In genomic region chr6:126962709-126963108, GRCm38 (mm10) we compare ENCODE assay signal across 31 mouse cellular contexts. TPM values are rescaled to one million over a fixed set of nuclear protein-coding genes. Genes with fewer than 3 reads are reported as not detected.
DNase-seq lines count a peak whose midpoint lies in the region; ATAC-seq and TF ChIP-seq lines count a peak whose summit lies in the region.
"Had no signal": no experiment of that assay in that cellular context is flagged by ENCODE, and none has a peak within 500 bp of the region (broad histone marks: within the 10 kb centered on the region; RNA-seq: fewer than 3 reads in every experiment).

No protein-coding gene starts in this region.

- 50% methylated on average over 5 of the region's 5 CpGs for WGBS in liver, embryonic 11.5 days
- 30% methylated on average over 5 of the region's 5 CpGs for WGBS in liver, embryonic 12.5 days (ENCODE audit: insufficient replicate concordance)
- 89% methylated on average over 5 of the region's 5 CpGs for WGBS in hindbrain, embryonic 14.5 days
- 86% methylated on average over 5 of the region's 5 CpGs for WGBS in limb, embryonic 10.5 days

- peak; percentile 71 to 83 for TF ChIP-seq EP300 in MEL (IDR thresholded peaks at IDR 0.05; ENCODE audit: low read depth in 1 of 2, low read length in 2 of 2)

- no peak for TF ChIP-seq RAD21 in MEL (IDR thresholded peaks at IDR 0.05; ENCODE audit: low read depth, low read length)

- TF ChIP-seq CTCF in MEL (IDR thresholded peaks at IDR 0.05 in 2 of 3, conservative IDR thresholded peaks at IDR 0.05 in 1 of 3; ENCODE audit: control insufficient read depth in 1 of 3, insufficient read depth in 1 of 3, low read depth in 2 of 3, low read length in 3 of 3, poor library complexity in 1 of 3, severe bottlenecking in 1 of 3) = no peak

- no peak for DNase-seq in liver, embryonic 11.5 days (ENCODE audit: low spot score)
- peak; percentile 96 for DNase-seq in 416B (ENCODE audit: low read depth)
- peak; percentile 58 for DNase-seq in MEL (ENCODE audit: low read depth, low spot score)
- DNase-seq in NIH3T3 (ENCODE audit: low read depth) = peak; percentile 24
- DNase-seq in hindbrain, embryonic 14.5 days (ENCODE audit: low spot score) = no peak
- no peak for DNase-seq in limb, embryonic 10.5 days (ENCODE audit: low spot score)
- DNase-seq: adrenal gland, adult 2 months; adrenal gland, postnatal 10 days; adrenal gland, postnatal 25 days; B cell, adult 2 months; cerebellum, adult 11 months; cerebellum, adult 18-20 months; cerebellum, adult 8-10 months; cerebellum, adult 9-11 months; cerebellum, postnatal 14 days; cerebellum, postnatal 36 days; embryo, embryonic 11 days had no signal

- TF ChIP-seq POLR2A in MEL (IDR thresholded peaks at IDR 0.05; ENCODE audit: control insufficient read depth in 1 of 2, insufficient read depth in 1 of 2, low read depth in 1 of 2, low read length in 2 of 2, poor library complexity in 1 of 2) = no peak

- 0 out of 2 replicates have a peak, but pooled peaks have one; percentile 56 for ATAC-seq in liver, embryonic 11.5 days (replicated peaks; ENCODE audit: low FRiP score)
- no peak for ATAC-seq in liver, embryonic 12.5 days
- no peak for ATAC-seq in hindbrain, embryonic 14.5 days (ENCODE audit: low FRiP score)
- ATAC-seq: CD4-positive, CD25-positive, alpha-beta regulatory T cell, adult 4 months; forebrain, embryonic 14.5 days; forebrain, embryonic 16.5 days had no signal

- no peaks in the 10 kb centered on the region for H3K9me3 ChIP-seq in liver, embryonic 11.5 days (ENCODE audit: control insufficient read depth, low read length)
- H3K9me3 ChIP-seq in liver, embryonic 12.5 days (replicated peaks) = no peaks in the 10 kb centered on the region
- H3K9me3 ChIP-seq in MEL (replicated peaks; ENCODE audit: insufficient read depth, low read length) = no peaks in the 10 kb centered on the region
- H3K9me3 ChIP-seq in hindbrain, embryonic 14.5 days (ENCODE audit: control insufficient read depth, low read length) = no peaks in the 10 kb centered on the region
- no peaks in the 10 kb centered on the region for H3K9me3 ChIP-seq in limb, embryonic 10.5 days (replicated peaks)
- H3K9me3 ChIP-seq: embryonic facial prominence, embryonic 13.5 days; embryonic facial prominence, embryonic 15.5 days; forebrain, embryonic 10.5 days; forebrain, embryonic 12.5 days; G1E had no signal

- no peaks in the 10 kb centered on the region; the same call in 1 of the 2 replicates for H3K4me1 ChIP-seq in liver, embryonic 11.5 days (replicated peaks; ENCODE audit: control insufficient read depth, insufficient read depth, low read length)
- H3K4me1 ChIP-seq in liver, embryonic 12.5 days = 0 out of 2 replicates have a peak, but pooled peaks cover 3% of the 10 kb centered on the region
- H3K4me1 ChIP-seq in MEL (ENCODE audit: control insufficient read depth in 1 of 2, insufficient read depth in 2 of 2, low read length in 2 of 2) = peaks cover 0 to 3% of the 10 kb centered on the region in 2 experiments; a peak in 2 of 4 replicates
- H3K4me1 ChIP-seq in hindbrain, embryonic 14.5 days (replicated peaks; ENCODE audit: control insufficient read depth, insufficient read depth, low read length) = no peaks in the 10 kb centered on the region
- no peaks in the 10 kb centered on the region for H3K4me1 ChIP-seq in limb, embryonic 10.5 days
- H3K4me1 ChIP-seq: embryonic facial prominence, embryonic 13.5 days; forebrain, embryonic 10.5 days; forebrain, embryonic 12.5 days had no signal

- no peak overlapping the region for H3K4me2 ChIP-seq in liver, embryonic 11.5 days
- H3K4me2 ChIP-seq in liver, embryonic 12.5 days = no peak overlapping the region
- no peak overlapping the region for H3K4me2 ChIP-seq in hindbrain, embryonic 14.5 days (replicated peaks)
- H3K4me2 ChIP-seq: embryonic facial prominence, embryonic 13.5 days; embryonic facial prominence, embryonic 15.5 days; forebrain, embryonic 12.5 days had no signal

- H3K79me2 ChIP-seq in MEL (ENCODE audit: control insufficient read depth, insufficient read depth, low read length, poor library complexity) = no peaks in the 10 kb centered on the region

- no peaks in the 10 kb centered on the region for H3K27me3 ChIP-seq in liver, embryonic 11.5 days (replicated peaks; ENCODE audit: control insufficient read depth, insufficient read depth, low read length)
- no peaks in the 10 kb centered on the region for H3K27me3 ChIP-seq in liver, embryonic 12.5 days (replicated peaks)
- H3K27me3 ChIP-seq in MEL (ENCODE audit: control insufficient read depth in 1 of 2, insufficient read depth in 2 of 2, low read length in 2 of 2) = no peaks in the 10 kb centered on the region
- no peaks in the 10 kb centered on the region for H3K27me3 ChIP-seq in hindbrain, embryonic 14.5 days (ENCODE audit: control insufficient read depth, insufficient read depth, low read length)
- no peaks in the 10 kb centered on the region for H3K27me3 ChIP-seq in limb, embryonic 10.5 days (ENCODE audit: low read depth, poor library complexity, severe bottlenecking)
- H3K27me3 ChIP-seq: CH12.LX; embryonic facial prominence, embryonic 13.5 days; embryonic facial prominence, embryonic 15.5 days; forebrain, embryonic 12.5 days had no signal

- H3K9ac ChIP-seq in liver, embryonic 11.5 days (ENCODE audit: low read depth, low read length) = no peak overlapping the region
- H3K9ac ChIP-seq in liver, embryonic 12.5 days = no peak overlapping the region
- H3K9ac ChIP-seq in MEL (ENCODE audit: control insufficient read depth, low read depth, low read length, poor library complexity, severe bottlenecking) = peak overlapping the region; percentile 30
- H3K9ac ChIP-seq in hindbrain, embryonic 14.5 days = no peak overlapping the region
- H3K9ac ChIP-seq: embryonic facial prominence, embryonic 13.5 days; embryonic facial prominence, embryonic 15.5 days; forebrain, embryonic 12.5 days had no signal

- H3K4me3 ChIP-seq in liver, embryonic 11.5 days (ENCODE audit: low read depth, low read length) = no peak overlapping the region
- H3K4me3 ChIP-seq in liver, embryonic 12.5 days = no peak overlapping the region
- no peak overlapping the region for H3K4me3 ChIP-seq in MEL (ENCODE audit: control insufficient read depth in 1 of 2, insufficient read depth in 1 of 2, low read depth in 2 of 2, low read length in 2 of 2)
- H3K4me3 ChIP-seq in hindbrain, embryonic 14.5 days (replicated peaks; ENCODE audit: low read length) = no peak overlapping the region
- H3K4me3 ChIP-seq in limb, embryonic 10.5 days = no peak overlapping the region
- H3K4me3 ChIP-seq: embryonic facial prominence, embryonic 13.5 days; embryonic facial prominence, embryonic 15.5 days; erythroblast, embryonic 14.5 days; forebrain, embryonic 10.5 days; forebrain, embryonic 12.5 days had no signal

- no peak overlapping the region for H3K27ac ChIP-seq in liver, embryonic 11.5 days (ENCODE audit: low read depth, low read length)
- no peak overlapping the region for H3K27ac ChIP-seq in liver, embryonic 12.5 days
- peak overlapping the region; percentile 83 for H3K27ac ChIP-seq in MEL (ENCODE audit: control insufficient read depth, low read depth, low read length)
- no peak overlapping the region for H3K27ac ChIP-seq in hindbrain, embryonic 14.5 days
- H3K27ac ChIP-seq in limb, embryonic 10.5 days = no peak overlapping the region
- H3K27ac ChIP-seq: embryonic facial prominence, embryonic 13.5 days; embryonic facial prominence, embryonic 15.5 days; forebrain, embryonic 10.5 days; forebrain, embryonic 12.5 days had no signal

- no peaks in the 10 kb centered on the region for H3K36me3 ChIP-seq in liver, embryonic 11.5 days (ENCODE audit: control insufficient read depth, insufficient read depth, low read length)
- peaks cover 43% of the 10 kb centered on the region for H3K36me3 ChIP-seq in liver, embryonic 12.5 days
- H3K36me3 ChIP-seq in MEL (ENCODE audit: control insufficient read depth in 1 of 2, insufficient read depth in 2 of 2, low read length in 2 of 2) = peaks cover 3 to 8% of the 10 kb centered on the region in 2 experiments
- H3K36me3 ChIP-seq in hindbrain, embryonic 14.5 days (replicated peaks; ENCODE audit: control insufficient read depth, insufficient read depth) = peaks cover 57% of the 10 kb centered on the region
- peaks cover 3% of the 10 kb centered on the region; the same call in 1 of the 2 replicates for H3K36me3 ChIP-seq in limb, embryonic 10.5 days

RNA-seq across cellular contexts. Expression of gene D6Wsu163e, which starts 22.9 kb away (rescaled TPM):
- 20.9 and 27.1 TPM in 2 replicates for polyA plus RNA-seq in liver, embryonic 11.5 days (2014; fragmentation: Nextera tagmentation; extraction: Ambion mirVana)
- polyA plus RNA-seq in liver, embryonic 12.5 days (2016; fragmentation: Nextera tagmentation; extraction: Ambion mirVana) = 19.9 and 21.1 TPM in 2 replicates
- 31.4 and 36.6 TPM in 2 replicates for total RNA-seq in MEL (2012; rRNA removed)
- polyA plus RNA-seq in MEL (2012; ENCODE audit: insufficient read depth in 1 of 2, insufficient read length in 2 of 2, low read depth in 1 of 2, low replicate concordance in 2 of 2, missing spikeins in 1 of 2) = 10 to 100 TPM in 1 of 2 experiments, not detected in 1; 28.4 TPM
- 32.5 and 35.4 TPM in 2 replicates for polyA plus RNA-seq in hindbrain, embryonic 14.5 days (2014; fragmentation: Nextera tagmentation; extraction: Ambion mirVana)
- polyA plus RNA-seq in limb, embryonic 10.5 days (2016; fragmentation: Nextera tagmentation; extraction: Ambion mirVana) = 10.8 and 14.9 TPM in 2 replicates

RNA-seq across cellular contexts. Expression of gene Rad51ap1, which starts 23.3 kb away (rescaled TPM):
- polyA plus RNA-seq in liver, embryonic 11.5 days (2014; fragmentation: Nextera tagmentation; extraction: Ambion mirVana) = 85.7 and 95.3 TPM in 2 replicates
- polyA plus RNA-seq in liver, embryonic 12.5 days (2016; fragmentation: Nextera tagmentation; extraction: Ambion mirVana) = 63.3 and 67.5 TPM in 2 replicates
- 52.8 and 55.2 TPM in 2 replicates for total RNA-seq in MEL (2012; rRNA removed)
- 100 to 1,000 TPM in 1 of 2 experiments, not detected in 1; 108 TPM for polyA plus RNA-seq in MEL (2012; ENCODE audit: insufficient read depth in 1 of 2, insufficient read length in 2 of 2, low read depth in 1 of 2, low replicate concordance in 2 of 2, missing spikeins in 1 of 2)
- 15.3 and 17.6 TPM in 2 replicates for polyA plus RNA-seq in hindbrain, embryonic 14.5 days (2014; fragmentation: Nextera tagmentation; extraction: Ambion mirVana)
- polyA plus RNA-seq in limb, embryonic 10.5 days (2016; fragmentation: Nextera tagmentation; extraction: Ambion mirVana) = 81.2 and 90.7 TPM in 2 replicates

RNA-seq across cellular contexts. Expression of gene Dyrk4, which starts 41.1 kb away (rescaled TPM):
- not detected in 2 replicates for polyA plus RNA-seq in liver, embryonic 11.5 days (2014; fragmentation: Nextera tagmentation; extraction: Ambion mirVana)
- polyA plus RNA-seq in liver, embryonic 12.5 days (2016; fragmentation: Nextera tagmentation; extraction: Ambion mirVana) = not detected in 2 replicates
- not detected in 2 replicates for total RNA-seq in MEL (2012; rRNA removed)
- polyA plus RNA-seq in MEL (2012; ENCODE audit: insufficient read depth in 1 of 2, insufficient read length in 2 of 2, low read depth in 1 of 2, low replicate concordance in 2 of 2, missing spikeins in 1 of 2) = under 1 TPM in 1 of 2 experiments, not detected in 1; 0.08 TPM
- 0.09 and 0.12 TPM in 2 replicates for polyA plus RNA-seq in hindbrain, embryonic 14.5 days (2014; fragmentation: Nextera tagmentation; extraction: Ambion mirVana)
- polyA plus RNA-seq in limb, embryonic 10.5 days (2016; fragmentation: Nextera tagmentation; extraction: Ambion mirVana) = not detected in 2 replicates
- total RNA-seq: adrenal gland, adult 2 months; adrenal gland, postnatal 25 days; adrenal gland, postnatal 4 days; common myeloid progenitor, adult 5-6 weeks; G1E had no signal
- polyA plus RNA-seq: adrenal gland, adult 2 months; brain, embryonic 14.5 days; erythroblast, embryonic 14.5 days; forebrain, embryonic 12.5 days; forebrain, embryonic 14.5 days; forebrain, embryonic 16.5 days; G1E had no signal

RNA-seq across cellular contexts. Expression of gene Fgf6, which starts 52.7 kb away (rescaled TPM):
- 0.08 TPM in 1 of 2 replicates, not detected in the other for polyA plus RNA-seq in liver, embryonic 11.5 days (2014; fragmentation: Nextera tagmentation; extraction: Ambion mirVana)
- not detected in 2 replicates for polyA plus RNA-seq in liver, embryonic 12.5 days (2016; fragmentation: Nextera tagmentation; extraction: Ambion mirVana)
- not detected in 2 replicates for total RNA-seq in MEL (2012; rRNA removed)
- polyA plus RNA-seq in MEL (2012; ENCODE audit: insufficient read depth in 1 of 2, insufficient read length in 2 of 2, low read depth in 1 of 2, low replicate concordance in 2 of 2, missing spikeins in 1 of 2) = not detected
- not detected in 2 replicates for polyA plus RNA-seq in hindbrain, embryonic 14.5 days (2014; fragmentation: Nextera tagmentation; extraction: Ambion mirVana)
- not detected in 2 replicates for polyA plus RNA-seq in limb, embryonic 10.5 days (2016; fragmentation: Nextera tagmentation; extraction: Ambion mirVana)
- total RNA-seq: adrenal gland, adult 2 months; adrenal gland, postnatal 25 days; CH12.LX; common myeloid progenitor, adult 5-6 weeks had no signal
- polyA plus RNA-seq: adrenal gland, adult 2 months; brain, embryonic 14.5 days; CD4-positive, CD25-positive, alpha-beta regulatory T cell, adult 4 months; erythroblast, embryonic 14.5 days; forebrain, embryonic 10.5 days; forebrain, embryonic 12.5 days; forebrain, embryonic 14.5 days; forebrain, embryonic 16.5 days; G1E had no signal

Comparison
In these comparisons a context has a peak if more than half of its experiments do, and no peak if none do; other contexts are left out.
1. DNase-seq: peak in 416B (single experiment), MEL (single experiment) and NIH3T3 (single experiment); none in liver, embryonic 11.5 days (single experiment), hindbrain, embryonic 14.5 days (single experiment) and limb, embryonic 10.5 days (single experiment).